Mouse (Mus musculus) heart, embryonic 11.5 days (tissue): ENCODE data around the gene Prcd. TPM values are rescaled to one million over a fixed set of nuclear protein-coding genes. Genes with fewer than 3 reads are reported as not detected.

Experiments
- ATAC-seq: fragments of 200-750 bp; cut with Nextera tagmentation; replicated peaks from 2 replicates; pipeline ENCODE4 v1.8.0; 2017; ENCODE audit warnings: moderate library complexity; ENCODE audit not compliant: insufficient number of reproducible peaks, low FRiP score, low TSS enrichment
- H3K27ac ChIP-seq: fragments of 300-500 bp; sonication (generic); 2 replicates; pipeline ENCODE4 v1.5.1; 2014; ENCODE audit warnings: mild to moderate bottlenecking, low read depth, low read length
- H3K27me3 ChIP-seq: fragments of 300-500 bp; sonication (generic); 2 replicates; pipeline ENCODE4 v1.6.1; 2014; ENCODE audit warnings: mild to moderate bottlenecking, low read length, mixed read lengths; ENCODE audit not compliant: control insufficient read depth, insufficient read depth
- H3K36me3 ChIP-seq: fragments of 300-500 bp; sonication (generic); 2 replicates; pipeline ENCODE4 v1.6.1; 2014; ENCODE audit warnings: mild to moderate bottlenecking, low read length, moderate library complexity, mixed read lengths; ENCODE audit not compliant: control insufficient read depth, insufficient read depth
- H3K4me1 ChIP-seq: fragments of 300-500 bp; sonication (generic); 2 replicates; pipeline ENCODE4 v1.6.1; 2014; ENCODE audit warnings: low read length; ENCODE audit not compliant: control insufficient read depth, insufficient read depth
- H3K4me2 ChIP-seq: fragments of 300-500 bp; sonication (generic); 2 replicates; pipeline ENCODE4 v1.6.1; 2014; ENCODE audit warnings: mild to moderate bottlenecking, moderate library complexity
- H3K4me3 ChIP-seq: fragments of 300-500 bp; sonication (generic); 2 replicates; pipeline ENCODE4 v1.5.1; 2014; ENCODE audit warnings: low read depth, low read length
- H3K9ac ChIP-seq: fragments of 300-500 bp; sonication (generic); 2 replicates; pipeline ENCODE4 v1.6.1; 2014; ENCODE audit warnings: mild to moderate bottlenecking, low read depth, low read length, moderate library complexity
- H3K9me3 ChIP-seq: fragments of 300-500 bp; sonication (generic); replicated peaks from 2 replicates; pipeline ENCODE4 v1.6.1; 2016; ENCODE audit warnings: low read length; ENCODE audit not compliant: control insufficient read depth
- WGBS: fragments of 180-500 bp; shearing (Covaris S2); extraction: QIAGEN DNeasy Blood & Tissue Kit; methylation state at CpG from one replicate; pipeline ENCODE4 v1.1.7; 2014; ENCODE audit not compliant: insufficient replicate concordance; 5-methylcytosine and 5-hydroxymethylcytosine counted together
- polyA plus RNA-seq: library from polyadenylated mRNA; unstranded; fragments of >200 nt; fragmentation: Nextera tagmentation; extraction: Ambion mirVana; gene quantifications from 2 replicates; pipeline ENCODE4 v1.2.1, GENCODE M21; 2014

The Prcd gene
- polyA plus RNA-seq, 1 experiment from 2014 or later = 0.92 TPM

DNA sequence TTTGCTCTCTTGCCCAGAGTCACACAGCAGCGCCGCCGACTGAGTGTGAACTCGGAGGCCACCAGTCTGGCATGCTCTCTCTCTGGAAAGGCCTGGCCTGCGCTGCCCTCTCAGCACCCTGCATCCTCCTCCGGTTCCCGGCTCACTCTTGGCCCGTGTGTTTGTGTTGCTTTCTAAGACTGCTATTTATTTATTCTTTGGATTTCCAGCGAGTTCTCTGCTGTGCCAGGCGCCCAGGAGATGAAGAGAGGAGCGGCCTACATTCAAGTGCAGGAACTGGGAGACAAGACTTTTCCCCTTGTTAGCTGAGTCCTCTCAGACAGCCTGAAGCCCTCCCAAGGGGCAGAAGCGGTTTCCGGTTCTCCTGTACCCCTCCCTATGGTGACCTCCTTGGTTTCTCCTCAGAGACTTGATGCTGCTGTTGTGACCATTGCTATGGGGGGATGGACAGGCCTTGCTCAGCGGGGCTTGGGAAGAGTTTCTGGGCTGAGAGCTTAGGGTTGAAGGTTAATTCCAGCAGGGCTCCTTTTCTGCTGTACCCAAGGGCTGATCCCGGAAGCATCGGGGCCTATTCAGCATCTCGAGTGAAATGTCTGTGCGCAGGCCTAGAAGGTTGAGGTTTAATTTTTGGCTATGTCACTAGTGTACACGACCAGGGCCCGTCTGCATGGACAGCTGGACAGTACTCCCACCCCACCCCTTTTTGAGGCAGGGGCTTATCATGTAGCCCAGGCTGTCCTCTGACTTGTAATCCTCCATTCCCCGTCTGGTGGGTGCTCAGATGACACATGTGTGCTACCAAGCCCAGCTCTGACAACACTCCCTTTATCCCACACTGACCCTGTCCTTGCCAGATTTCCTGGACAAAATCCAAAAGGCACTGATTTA is 8.9 kb upstream of the Prcd start:
- Histone ChIP-seq H3K9me3 (no peaks in the 10 kb centered on the region), H3K4me1 (peaks cover 33% of the 10 kb centered on the region), H3K27me3 (peaks cover 9% of the 10 kb centered on the region), H3K27ac (no peak overlapping the region), H3K4me2 (peak overlapping the region; percentile 60), H3K9ac (0 out of 2 replicates have a peak overlapping the region, but pooled peaks have one; percentile 22), H3K36me3 (no peaks in the 10 kb centered on the region), H3K4me3 (0 out of 2 replicates have a peak overlapping the region, but pooled peaks have one; percentile 12)
- 42% methylated on average over 21 of the region's 21 CpGs for WGBS
- ATAC-seq = no peak

DNA sequence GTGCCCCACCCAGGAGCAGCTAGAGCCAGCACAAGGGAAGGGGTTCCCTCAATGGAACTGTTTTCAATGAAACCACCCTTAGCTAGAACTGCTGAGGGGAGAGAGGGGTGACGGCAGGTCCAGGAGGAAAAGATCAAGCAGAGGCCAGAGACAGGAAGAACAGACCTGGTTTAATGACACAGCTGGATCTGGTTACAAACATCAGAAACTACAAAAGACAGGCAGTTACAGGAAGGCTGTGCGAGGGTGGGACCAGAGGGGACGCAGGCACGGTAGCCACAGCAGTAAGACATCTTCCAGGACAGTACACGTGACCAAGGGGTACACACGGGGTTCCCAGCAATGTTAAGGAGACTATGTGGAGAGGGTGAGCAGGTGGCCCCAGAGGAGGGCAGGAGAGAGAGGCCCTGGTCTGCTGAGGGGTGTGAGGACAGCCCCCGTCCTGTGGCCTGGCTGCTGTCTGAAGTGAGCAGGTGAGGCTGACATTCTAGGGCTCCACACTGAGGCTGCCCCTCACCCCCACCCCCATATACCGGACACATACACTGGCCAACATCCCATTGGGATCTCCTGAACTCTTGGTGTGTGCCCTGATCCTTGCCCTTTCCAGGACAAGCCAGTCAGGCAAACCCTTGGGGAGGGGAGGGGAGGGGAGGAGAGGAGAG is 7.8 kb upstream of the Prcd start:
- H3K27ac ChIP-seq = no peak overlapping the region
- peaks cover 33% of the 10 kb centered on the region for H3K4me1 ChIP-seq
- no peaks in the 10 kb centered on the region for H3K36me3 ChIP-seq
- no peak for ATAC-seq
- no peak overlapping the region for H3K9ac ChIP-seq
- peaks cover 13% of the 10 kb centered on the region for H3K27me3 ChIP-seq
- H3K9me3 ChIP-seq = no peaks in the 10 kb centered on the region
- 51% methylated on average over 8 of the region's 8 CpGs for WGBS
- H3K4me2 ChIP-seq = no peak overlapping the region
- H3K4me3 ChIP-seq = no peak overlapping the region

DNA sequence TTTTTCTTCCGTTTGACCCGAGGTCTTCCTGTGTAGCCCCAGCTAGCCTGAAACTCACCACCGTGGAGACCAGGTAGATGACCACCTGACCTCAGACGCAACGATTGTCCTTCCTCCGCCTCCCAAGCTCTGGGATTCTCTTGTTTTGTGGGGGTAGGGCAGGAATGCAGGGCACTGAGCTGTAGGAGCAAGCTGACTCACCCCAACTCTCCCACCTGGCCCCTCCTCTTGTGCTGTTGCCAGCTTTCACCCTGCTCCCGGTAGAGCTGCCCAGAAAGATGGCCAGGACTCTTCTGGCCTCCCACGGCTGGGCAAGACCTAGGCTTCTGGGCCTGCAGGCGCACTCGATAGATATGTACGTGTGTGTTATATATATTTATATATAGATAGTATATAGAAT is 7.2 kb upstream of the Prcd start:
- no peaks in the 10 kb centered on the region for H3K36me3 ChIP-seq
- no peak overlapping the region for H3K4me3 ChIP-seq
- H3K4me2 ChIP-seq = no peak overlapping the region
- H3K27me3 ChIP-seq = peaks cover 14% of the 10 kb centered on the region
- ATAC-seq = no peak
- H3K9ac ChIP-seq = no peak overlapping the region
- H3K27ac ChIP-seq = no peak overlapping the region
- 66% methylated on average over 11 of the region's 11 CpGs for WGBS
- peaks cover 33% of the 10 kb centered on the region for H3K4me1 ChIP-seq
- H3K9me3 ChIP-seq = no peaks in the 10 kb centered on the region

DNA sequence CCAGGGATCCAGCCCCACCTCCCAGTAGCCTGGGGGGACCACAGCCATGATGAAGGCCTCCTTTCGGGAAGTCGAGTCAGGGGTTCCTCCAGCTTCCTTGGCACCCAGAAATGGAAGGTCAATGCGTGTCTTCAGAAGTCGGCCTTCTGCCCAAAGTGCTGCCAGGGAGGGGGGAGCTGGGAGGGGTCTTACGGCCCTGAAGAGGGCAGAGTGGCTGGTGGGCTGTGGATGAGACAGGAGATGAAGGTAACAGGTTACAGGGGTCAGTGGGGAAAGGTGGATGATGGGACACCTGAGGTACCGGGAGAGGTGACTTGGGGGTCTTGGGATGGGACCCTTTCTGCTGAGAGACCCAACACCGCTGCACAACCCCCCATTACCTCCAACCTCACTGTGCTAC is 6.6 kb upstream of the Prcd start:
- Histone ChIP-seq H3K27me3 (peaks cover 21% of the 10 kb centered on the region), H3K27ac (no peak overlapping the region)

DNA sequence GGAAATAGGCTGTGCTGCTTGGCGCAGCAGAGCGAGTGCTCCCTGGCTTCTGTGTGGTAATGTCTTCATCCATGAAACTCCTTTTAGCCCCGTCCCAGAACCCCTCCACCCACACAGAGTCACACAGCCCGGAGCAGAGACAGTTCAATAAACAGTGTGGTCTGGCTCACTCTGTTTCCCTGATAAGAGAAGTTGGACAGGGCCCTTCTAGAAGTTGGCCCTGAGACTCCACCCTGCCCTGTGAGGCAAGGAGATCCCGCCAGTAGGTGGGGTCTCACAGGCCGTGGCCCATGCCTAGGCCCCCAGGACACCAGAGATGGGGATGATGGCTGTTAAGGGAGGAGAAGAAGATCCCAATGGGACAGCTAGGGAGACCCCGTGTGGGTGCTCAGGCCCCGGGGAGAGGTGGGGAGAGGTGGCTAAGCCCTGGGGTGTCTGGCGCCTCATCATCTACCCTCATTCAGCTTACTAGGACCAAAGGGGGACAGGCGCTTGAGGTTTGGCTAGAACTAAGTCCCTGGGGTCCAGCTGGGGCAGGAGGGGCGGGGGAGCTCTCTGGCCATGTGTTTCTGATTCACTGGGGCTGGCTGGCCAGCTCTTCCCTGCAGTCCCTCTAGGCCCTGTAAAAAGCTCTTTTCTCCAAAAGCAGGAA is 5.9 kb upstream of the Prcd start:
- Histone ChIP-seq H3K27ac (peak overlapping the region; percentile 60), H3K4me2 (no peak overlapping the region), H3K9me3 (no peaks in the 10 kb centered on the region), H3K9ac (0 out of 2 replicates have a peak overlapping the region, but pooled peaks have one; percentile 18), H3K4me3 (no peak overlapping the region), H3K36me3 (no peaks in the 10 kb centered on the region), H3K4me1 (peaks cover 33% of the 10 kb centered on the region), H3K27me3 (peaks cover 27% of the 10 kb centered on the region)
- 0 out of 2 replicates have a peak, but pooled peaks have one; percentile 46 for ATAC-seq
- WGBS = 37% methylated on average over 11 of the region's 11 CpGs

More for the DNA sequence above, 6.6 kb upstream of the Prcd start:
- no peaks in the 10 kb centered on the region for H3K36me3 ChIP-seq
- no peak overlapping the region for H3K4me2 ChIP-seq
- no peak for ATAC-seq
- WGBS = 78% methylated on average over 7 of the region's 7 CpGs
- H3K4me3 ChIP-seq = no peak overlapping the region
- H3K9ac ChIP-seq = no peak overlapping the region
- H3K9me3 ChIP-seq = no peaks in the 10 kb centered on the region
- peaks cover 33% of the 10 kb centered on the region for H3K4me1 ChIP-seq

DNA sequence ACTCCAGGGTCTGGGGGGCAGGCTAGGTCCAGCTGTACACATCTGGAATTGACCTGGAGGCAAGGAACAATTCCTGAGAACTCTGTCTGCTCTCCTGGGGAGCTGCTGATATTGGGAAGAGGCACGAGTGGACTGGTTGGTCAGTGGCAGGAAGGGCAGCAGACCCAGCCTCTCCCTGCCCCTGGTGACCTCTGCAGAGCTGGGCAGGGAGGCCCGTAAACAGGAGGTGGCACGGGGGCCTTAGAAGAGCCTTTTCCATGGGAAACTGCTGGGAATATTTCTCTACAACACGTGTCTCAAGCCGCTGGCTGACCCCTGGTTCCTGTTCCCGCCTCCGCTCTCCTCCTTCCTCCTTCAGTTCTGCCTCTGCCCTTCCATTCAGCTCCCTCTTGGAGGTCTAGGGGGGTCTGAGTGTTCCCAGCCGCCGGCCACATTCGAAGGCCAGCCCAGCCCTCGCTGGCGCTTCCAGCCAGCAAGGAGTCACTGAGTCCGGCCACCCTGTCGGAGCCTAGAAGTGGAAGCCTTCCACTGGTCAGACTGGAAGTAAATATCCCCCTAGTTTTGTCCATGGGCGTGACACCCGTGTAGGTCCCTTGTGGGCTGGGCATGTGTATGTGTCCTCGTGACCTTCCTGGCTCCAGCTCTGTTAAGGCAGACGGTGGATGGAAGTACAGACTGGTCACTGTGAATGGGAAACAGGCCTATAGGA is 5.0 kb upstream of the Prcd start:
- H3K36me3 ChIP-seq = no peaks in the 10 kb centered on the region
- peak overlapping the region; percentile 49; the same call in 1 of the 2 replicates for H3K9ac ChIP-seq
- H3K4me1 ChIP-seq = peaks cover 35% of the 10 kb centered on the region
- H3K27ac ChIP-seq = peak overlapping the region; percentile 60
- no peaks in the 10 kb centered on the region for H3K9me3 ChIP-seq
- H3K27me3 ChIP-seq = peaks cover 36% of the 10 kb centered on the region
- no peak for ATAC-seq
- H3K4me2 ChIP-seq = 0 out of 2 replicates have a peak overlapping the region, but pooled peaks have one; percentile 14
- H3K4me3 ChIP-seq = no peak overlapping the region
- 46% methylated on average over 18 of the region's 18 CpGs for WGBS

DNA sequence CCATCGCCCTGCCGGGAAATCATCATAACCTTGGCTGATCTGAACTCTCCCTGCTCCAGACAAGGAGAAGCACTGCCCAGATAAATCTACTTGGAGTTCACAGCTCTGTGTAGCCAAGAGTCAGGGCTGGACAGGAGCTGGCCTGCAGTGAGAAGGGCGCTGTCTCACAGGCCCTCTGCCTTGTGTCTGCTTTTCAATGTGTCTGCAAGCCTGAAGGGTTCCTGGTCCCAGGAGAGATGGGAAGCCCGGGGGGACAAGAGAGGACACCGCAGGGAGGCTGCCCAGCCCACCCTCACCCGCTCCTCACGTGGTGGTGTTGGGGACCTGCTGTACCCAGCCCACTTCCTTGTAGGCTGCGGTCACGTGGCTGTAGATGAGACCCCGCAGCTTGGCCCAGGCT is 4.4 kb upstream of the Prcd start:
- ATAC-seq = no peak
- no peaks in the 10 kb centered on the region for H3K36me3 ChIP-seq
- no peak overlapping the region for H3K4me3 ChIP-seq
- H3K9ac ChIP-seq = peak overlapping the region; percentile 39; the same call in 1 of the 2 replicates
- H3K4me2 ChIP-seq = no peak overlapping the region
- H3K4me1 ChIP-seq = peaks cover 34% of the 10 kb centered on the region
- peaks cover 40% of the 10 kb centered on the region for H3K27me3 ChIP-seq
- H3K27ac ChIP-seq = 0 out of 2 replicates have a peak overlapping the region, but pooled peaks have one; percentile 6
- no peaks in the 10 kb centered on the region for H3K9me3 ChIP-seq
- 71% methylated on average over 10 of the region's 10 CpGs for WGBS
